Mouse (Mus musculus): Measurements from ENCODE around the gene Tlcd1. TPM values are rescaled to one million over a fixed set of nuclear protein-coding genes. Genes with fewer than 3 reads are reported as not detected.

Tlcd1 gene
- total and polyA plus RNA-seq, 3 experiments, result 23.3 to 28.3 TPM; not detected in 1

DNA sequence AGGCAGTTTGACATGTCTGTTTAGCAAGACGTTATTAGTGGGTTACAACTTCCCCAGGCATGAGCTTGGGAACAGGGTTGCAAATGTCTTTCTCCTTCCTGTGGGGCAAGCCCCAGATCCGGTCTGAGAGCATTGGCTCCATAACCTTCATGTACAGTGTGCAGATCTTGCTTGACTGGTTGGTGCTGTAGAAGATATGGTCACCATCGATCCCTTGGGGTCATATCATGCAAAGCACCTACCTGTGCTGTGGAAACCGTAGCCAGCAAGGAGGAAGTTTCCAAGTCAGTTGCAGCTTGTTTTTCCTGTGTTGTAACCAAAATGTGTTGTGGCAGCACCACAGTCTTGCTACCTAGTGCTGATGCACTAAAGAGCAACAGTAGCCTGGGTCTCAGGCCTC is 49.8 kb upstream of the Tlcd1 start:
- H3K79me2 ChIP-seq (ENCODE audit: control insufficient read depth, insufficient read depth, low read length, poor library complexity), result peaks cover 2% of the 10 kb centered on the region; the same call in 1 of the 2 replicates
- peaks cover 37 to 40% of the 10 kb centered on the region in 2 experiments for H3K4me1 ChIP-seq (ENCODE audit: control insufficient read depth in 1 of 2, insufficient read depth in 2 of 2, low read length in 2 of 2)
- H3K9me3 ChIP-seq (replicated peaks; ENCODE audit: insufficient read depth, low read length), result no peaks in the 10 kb centered on the region
- H3K9ac ChIP-seq (ENCODE audit: control insufficient read depth, low read depth, low read length, poor library complexity, severe bottlenecking), result no peak overlapping the region
- H3K27me3 ChIP-seq (ENCODE audit: control insufficient read depth in 1 of 2, insufficient read depth in 2 of 2, low read length in 2 of 2), result no peaks in the 10 kb centered on the region
- H3K4me3 ChIP-seq (ENCODE audit: control insufficient read depth in 1 of 2, insufficient read depth in 1 of 2, low read depth in 2 of 2, low read length in 2 of 2), result no peak overlapping the region
- H3K36me3 ChIP-seq (ENCODE audit: control insufficient read depth in 1 of 2, insufficient read depth in 2 of 2, low read length in 2 of 2), result peaks cover 0 to 46% of the 10 kb centered on the region in 2 experiments; a peak in 2 of 4 replicates
- TF ChIP-seq MYC (IDR thresholded peaks at IDR 0.05; ENCODE audit: low read depth, low read length) (no peak), HCFC1 (IDR thresholded peaks at IDR 0.05; ENCODE audit: low read depth, low read length) (no peak), RCOR1 (IDR thresholded peaks at IDR 0.05; ENCODE audit: low read depth, low read length) (no peak), ZNF384 (IDR thresholded peaks at IDR 0.05; ENCODE audit: low read depth, low read length) (no peak), GABPA (IDR thresholded peaks at IDR 0.05; ENCODE audit: low read depth, low read length) (no peak), NELFE (IDR thresholded peaks at IDR 0.05; ENCODE audit: low read depth, low read length) (no peak), NRF1 (IDR thresholded peaks at IDR 0.05; ENCODE audit: insufficient read depth, low read depth, low read length, poor library complexity, severe bottlenecking) (no peak), ZKSCAN1 (IDR thresholded peaks at IDR 0.05; ENCODE audit: low read depth, low read length) (no peak), ETS1 (IDR thresholded peaks at IDR 0.05; ENCODE audit: low read depth, low read length) (no peak), JUND (IDR thresholded peaks at IDR 0.05; ENCODE audit: low read depth, low read length) (no peak), SIN3A (IDR thresholded peaks at IDR 0.05; ENCODE audit: low read length) (no peak), POLR2AphosphoS5 (IDR thresholded peaks at IDR 0.05; ENCODE audit: borderline replicate concordance, low read depth, low read length) (no peak), BHLHE40 (IDR thresholded peaks at IDR 0.05; ENCODE audit: borderline replicate concordance, low read depth, low read length) (no peak), POLR2A (IDR thresholded peaks at IDR 0.05; ENCODE audit: control insufficient read depth in 1 of 2, insufficient read depth in 1 of 2, low read depth in 1 of 2, low read length in 2 of 2, poor library complexity in 1 of 2) (no peak), TCF12 (IDR thresholded peaks at IDR 0.05; ENCODE audit: low read depth, low read length) (no peak), MAZ (IDR thresholded peaks at IDR 0.05; ENCODE audit: low read depth, low read length) (no peak)
- no peak for DNase-seq (ENCODE audit: low read depth, low spot score)
- H3K27ac ChIP-seq (ENCODE audit: control insufficient read depth, low read depth, low read length), result no peak overlapping the region

- Histone ChIP-seq H3K79me2 (ENCODE audit: control insufficient read depth, insufficient read depth, low read length, poor library complexity) (no peaks in the 10 kb centered on the region), H3K27me3 (ENCODE audit: control insufficient read depth in 1 of 2, insufficient read depth in 2 of 2, low read length in 2 of 2) (no peaks in the 10 kb centered on the region), H3K4me3 (ENCODE audit: control insufficient read depth in 1 of 2, insufficient read depth in 1 of 2, low read depth in 2 of 2, low read length in 2 of 2) (peak overlapping the region in 1 of 2 experiments; percentile 20; a peak in 2 of 4 replicates), H3K27ac (ENCODE audit: control insufficient read depth, low read depth, low read length) (no peak overlapping the region), H3K9me3 (replicated peaks; ENCODE audit: insufficient read depth, low read length) (no peaks in the 10 kb centered on the region), H3K4me1 (ENCODE audit: control insufficient read depth in 1 of 2, insufficient read depth in 2 of 2, low read length in 2 of 2) (peaks cover 38 to 39% of the 10 kb centered on the region in 2 experiments), H3K9ac (ENCODE audit: control insufficient read depth, low read depth, low read length, poor library complexity, severe bottlenecking) (no peak overlapping the region), H3K36me3 (ENCODE audit: control insufficient read depth in 1 of 2, insufficient read depth in 2 of 2, low read length in 2 of 2) (peaks cover 0 to 40% of the 10 kb centered on the region in 2 experiments; a peak in 2 of 4 replicates)
- DNase-seq (ENCODE audit: low read depth, low spot score), result peak; percentile 57
- TF ChIP-seq RAD21 (IDR thresholded peaks at IDR 0.05; ENCODE audit: low read depth, low read length) (no peak), EP300 (IDR thresholded peaks at IDR 0.05; ENCODE audit: low read depth in 1 of 2, low read length in 2 of 2) (peak; percentile 55 to 56; a peak in 3 of 4 replicates), SIN3A (IDR thresholded peaks at IDR 0.05; ENCODE audit: low read length) (peak; percentile 46), TCF12 (IDR thresholded peaks at IDR 0.05; ENCODE audit: low read depth, low read length) (0 out of 2 replicates have a peak, but pooled peaks have one; percentile 41), GATA1 (IDR thresholded peaks at IDR 0.05; ENCODE audit: low read depth, low read length) (peak; percentile 64; the same call in 1 of the 2 replicates), E2F4 (IDR thresholded peaks at IDR 0.05; ENCODE audit: borderline replicate concordance, low read depth, low read length) (no peak), MYC (IDR thresholded peaks at IDR 0.05; ENCODE audit: low read depth, low read length) (0 out of 2 replicates have a peak, but pooled peaks have one; percentile 23), JUND (IDR thresholded peaks at IDR 0.05; ENCODE audit: low read depth, low read length) (0 out of 2 replicates have a peak, but pooled peaks have one; percentile 25), RCOR1 (IDR thresholded peaks at IDR 0.05; ENCODE audit: low read depth, low read length) (peak; percentile 27; the same call in 1 of the 2 replicates)
Observed at GRCm38 (mm10) chr11:78129458-78129857, 47.1 kb upstream of the Tlcd1 start.

All from MEL (cell line).